Mouse (Mus musculus): ENCODE measurements around the gene Ralgds.

GRCm38 (mm10) chr2:28546560-28546959 lies 33.6 kb downstream of the Ralgds start:
- TF ChIP-seq CTCF (IDR thresholded peaks at IDR 0.05; ENCODE audit: extremely low read depth, insufficient read length, insufficient replicate concordance, low read depth, low read length): no peak
- no peak for TF ChIP-seq POLR2A (IDR thresholded peaks at IDR 0.05; ENCODE audit: low read depth, low read length)
